Mouse (Mus musculus): ENCODE results near the gene Gdf3. TPM values are rescaled to one million over a fixed set of nuclear protein-coding genes. Genes with fewer than 3 reads are reported as not detected.

The Gdf3 gene
- polyA plus RNA-seq, 1 experiment, result not detected

DNA sequence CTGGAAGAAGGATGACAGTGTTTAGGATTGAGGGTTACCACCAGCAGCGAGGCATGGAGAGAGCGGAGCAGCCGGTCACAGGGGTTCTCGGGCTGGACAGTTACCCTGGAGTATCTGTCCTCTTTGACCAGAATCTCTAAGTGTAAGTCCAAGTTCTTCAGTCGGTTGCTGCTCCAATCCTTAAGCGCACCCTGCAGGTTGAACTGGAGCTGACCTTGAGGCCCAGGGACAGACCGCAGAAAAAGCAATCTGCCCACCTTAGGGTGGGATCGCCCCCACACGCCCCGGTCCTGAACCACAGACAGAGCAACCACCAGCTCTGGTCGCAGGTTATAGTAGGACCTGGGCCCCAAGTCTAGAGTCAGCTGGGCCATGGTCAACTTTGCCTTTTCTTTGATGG, 3.2 kb downstream of the Gdf3 start:
- no peak for TF ChIP-seq POLR2A (IDR thresholded peaks at IDR 0.05; ENCODE audit: low read depth, low read length)
- TF ChIP-seq CTCF (IDR thresholded peaks at IDR 0.05; ENCODE audit: extremely low read depth, insufficient read length, insufficient replicate concordance, low read depth, low read length), result no peak
- Histone ChIP-seq H3K4me1 (ENCODE audit: control insufficient read depth, insufficient read depth, insufficient read length, low read length) (peaks cover 2% of the 10 kb centered on the region; the same call in 1 of the 2 replicates), H3K36me3 (ENCODE audit: control insufficient read depth, insufficient read depth, low read length) (no peaks in the 10 kb centered on the region), H3K4me3 (ENCODE audit: low read depth, low read length) (no peak overlapping the region), H3K27ac (ENCODE audit: insufficient read depth, low read depth, low read length) (no peak overlapping the region), H3K27me3 (ENCODE audit: control insufficient read depth, insufficient read depth, low read length) (no peaks in the 10 kb centered on the region; the same call in 1 of the 2 replicates)
- 94% methylated on average over 11 of the region's 11 CpGs for WGBS

DNA sequence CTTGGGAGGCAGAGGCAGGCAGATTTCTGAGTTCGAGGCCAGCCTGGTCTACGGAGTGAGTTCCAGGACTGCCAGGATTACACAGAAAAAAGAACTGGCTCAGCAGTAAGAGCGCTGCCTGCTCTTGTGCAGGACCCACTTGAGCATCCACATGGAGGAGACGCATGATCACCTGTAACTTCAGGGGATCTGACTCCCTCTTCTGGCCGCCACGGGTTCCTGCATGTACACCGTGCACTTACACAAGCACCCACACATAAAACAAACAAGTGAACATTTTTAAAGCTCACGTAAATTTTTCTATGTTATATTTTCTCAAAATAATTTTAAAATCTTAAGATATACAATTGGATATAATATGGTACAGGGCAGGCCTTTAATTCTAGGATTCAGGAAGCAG, 4.4 kb downstream of the Gdf3 start:
- Histone ChIP-seq H3K27me3 (ENCODE audit: control insufficient read depth, insufficient read depth, low read length) (no peaks in the 10 kb centered on the region), H3K4me1 (ENCODE audit: control insufficient read depth, insufficient read depth, insufficient read length, low read length) (peaks cover 2% of the 10 kb centered on the region; the same call in 1 of the 2 replicates), H3K27ac (ENCODE audit: insufficient read depth, low read depth, low read length) (no peak overlapping the region), H3K4me3 (ENCODE audit: low read depth, low read length) (no peak overlapping the region), H3K36me3 (ENCODE audit: control insufficient read depth, insufficient read depth, low read length) (no peaks in the 10 kb centered on the region)
- TF ChIP-seq POLR2A (IDR thresholded peaks at IDR 0.05; ENCODE audit: low read depth, low read length) (no peak), CTCF (IDR thresholded peaks at IDR 0.05; ENCODE audit: extremely low read depth, insufficient read length, insufficient replicate concordance, low read depth, low read length) (peak; percentile 38; the same call in 1 of the 2 replicates)
- WGBS, result 86% methylated on average over 8 of the region's 8 CpGs

- Histone ChIP-seq H3K4me1 (ENCODE audit: control insufficient read depth, insufficient read depth, insufficient read length, low read length) (peaks cover 2% of the 10 kb centered on the region; the same call in 1 of the 2 replicates), H3K27ac (ENCODE audit: insufficient read depth, low read depth, low read length) (0 out of 2 replicates have a peak overlapping the region, but pooled peaks have one; percentile 22), H3K36me3 (ENCODE audit: control insufficient read depth, insufficient read depth, low read length) (no peaks in the 10 kb centered on the region), H3K27me3 (ENCODE audit: control insufficient read depth, insufficient read depth, low read length) (no peaks in the 10 kb centered on the region), H3K4me3 (ENCODE audit: low read depth, low read length) (no peak overlapping the region)
- no peak for TF ChIP-seq POLR2A (IDR thresholded peaks at IDR 0.05; ENCODE audit: low read depth, low read length)
- no peak for TF ChIP-seq CTCF (IDR thresholded peaks at IDR 0.05; ENCODE audit: extremely low read depth, insufficient read length, insufficient replicate concordance, low read depth, low read length)
These were observed 5.6 kb downstream of the Gdf3 start for GRCm38 (mm10) chr6:122604260-122604659.

- Histone ChIP-seq H3K4me3 (ENCODE audit: low read depth, low read length) (no peak overlapping the region), H3K27ac (ENCODE audit: insufficient read depth, low read depth, low read length) (peak overlapping the region; percentile 77; the same call in 1 of the 2 replicates)
- 0% methylated on average over 1 of the region's 1 CpGs for WGBS
These were observed 6.9 kb downstream of the Gdf3 start for GRCm38 (mm10) chr6:122602992-122603322.

GRCm38 (mm10) chr6:122602242-122602991, 7.5 kb downstream of the Gdf3 start, which contains the start of gene Apobec1:
TSS of gene Apobec1 (minus strand) at chr6:122602444.
- Histone ChIP-seq H3K27ac (ENCODE audit: insufficient read depth, low read depth, low read length) (peak within 1 kb of the TSS; percentile 77), H3K4me1 (ENCODE audit: control insufficient read depth, insufficient read depth, insufficient read length, low read length) (peaks cover 3% of the 10 kb centered on the region; the same call in 1 of the 2 replicates), H3K36me3 (ENCODE audit: control insufficient read depth, insufficient read depth, low read length) (no peaks in the 10 kb centered on the region), H3K4me3 (ENCODE audit: low read depth, low read length) (peak within 1 kb of the TSS; percentile 70), H3K27me3 (ENCODE audit: control insufficient read depth, insufficient read depth, low read length) (no peaks in the 10 kb centered on the region)
- TF ChIP-seq CTCF (IDR thresholded peaks at IDR 0.05; ENCODE audit: extremely low read depth, insufficient read length, insufficient replicate concordance, low read depth, low read length) (no peak), POLR2A (IDR thresholded peaks at IDR 0.05; ENCODE audit: low read depth, low read length) (peak; percentile 50; the same call in 1 of the 2 replicates)
- under 1% methylated on average over 22 of the region's 22 CpGs for WGBS

More at GRCm38 (mm10) chr6:122602992-122603322, 6.9 kb downstream of the Gdf3 start:
- Histone ChIP-seq H3K4me1 (ENCODE audit: control insufficient read depth, insufficient read depth, insufficient read length, low read length) (peaks cover 5% of the 10 kb centered on the region; the same call in 1 of the 2 replicates), H3K27me3 (ENCODE audit: control insufficient read depth, insufficient read depth, low read length) (no peaks in the 10 kb centered on the region), H3K36me3 (ENCODE audit: control insufficient read depth, insufficient read depth, low read length) (no peaks in the 10 kb centered on the region)
- TF ChIP-seq CTCF (IDR thresholded peaks at IDR 0.05; ENCODE audit: extremely low read depth, insufficient read length, insufficient replicate concordance, low read depth, low read length) (no peak), POLR2A (IDR thresholded peaks at IDR 0.05; ENCODE audit: low read depth, low read length) (no peak)

- 71% methylated on average over 3 of the region's 3 CpGs for WGBS
- H3K4me1 ChIP-seq (ENCODE audit: control insufficient read depth, insufficient read depth, insufficient read length, low read length), result peaks cover 3% of the 10 kb centered on the region; the same call in 1 of the 2 replicates
- no peaks in the 10 kb centered on the region for H3K36me3 ChIP-seq (ENCODE audit: control insufficient read depth, insufficient read depth, low read length)
- no peak for TF ChIP-seq CTCF (IDR thresholded peaks at IDR 0.05; ENCODE audit: extremely low read depth, insufficient read length, insufficient replicate concordance, low read depth, low read length)
- TF ChIP-seq POLR2A (IDR thresholded peaks at IDR 0.05; ENCODE audit: low read depth, low read length), result no peak
- no peaks in the 10 kb centered on the region for H3K27me3 ChIP-seq (ENCODE audit: control insufficient read depth, insufficient read depth, low read length)
- peak overlapping the region; percentile 77; the same call in 1 of the 2 replicates for H3K27ac ChIP-seq (ENCODE audit: insufficient read depth, low read depth, low read length)
- H3K4me3 ChIP-seq (ENCODE audit: low read depth, low read length), result no peak overlapping the region
These were observed 8.3 kb downstream of the Gdf3 start for GRCm38 (mm10) chr6:122601615-122602014.

GRCm38 (mm10) chr6:122601031-122601430, 8.9 kb downstream of the Gdf3 start:
- Histone ChIP-seq H3K27ac (ENCODE audit: insufficient read depth, low read depth, low read length) (no peak overlapping the region), H3K27me3 (ENCODE audit: control insufficient read depth, insufficient read depth, low read length) (no peaks in the 10 kb centered on the region), H3K4me3 (ENCODE audit: low read depth, low read length) (no peak overlapping the region), H3K4me1 (ENCODE audit: control insufficient read depth, insufficient read depth, insufficient read length, low read length) (peaks cover 3% of the 10 kb centered on the region; the same call in 1 of the 2 replicates), H3K36me3 (ENCODE audit: control insufficient read depth, insufficient read depth, low read length) (no peaks in the 10 kb centered on the region)
- 78% methylated on average over 4 of the region's 4 CpGs for WGBS
- TF ChIP-seq POLR2A (IDR thresholded peaks at IDR 0.05; ENCODE audit: low read depth, low read length) (no peak), CTCF (IDR thresholded peaks at IDR 0.05; ENCODE audit: extremely low read depth, insufficient read length, insufficient replicate concordance, low read depth, low read length) (no peak)
